Mouse (Mus musculus) adrenal gland, adult (tissue): ENCODE data around the gene Pim1.
"Not testable (repeated sequence)": the region's sequence is repeated elsewhere in the genome, so short reads cannot be mapped to it uniquely, and the experiment has no call there.

Experiments used
- DNase-seq, 2 experiments: peaks; one replicate each; pipeline ENCODE4 v3.0.0; 2022 to 2023; ENCODE audit warnings: low spot score in 1 of 2; ENCODE audit not compliant: inconsistent age in 2 of 2

The Pim1 gene

GRCm38 (mm10) chr17:29490713-29491581, at the start of gene Pim1:
Pim1 (plus strand) TSS chr17:29490753.
- no peak for DNase-seq

GRCm38 (mm10) chr17:29441562-29441961, 49.0 kb upstream of the Pim1 start:
- peak in 1 of 2 experiments; percentile 61 for DNase-seq

DNA sequence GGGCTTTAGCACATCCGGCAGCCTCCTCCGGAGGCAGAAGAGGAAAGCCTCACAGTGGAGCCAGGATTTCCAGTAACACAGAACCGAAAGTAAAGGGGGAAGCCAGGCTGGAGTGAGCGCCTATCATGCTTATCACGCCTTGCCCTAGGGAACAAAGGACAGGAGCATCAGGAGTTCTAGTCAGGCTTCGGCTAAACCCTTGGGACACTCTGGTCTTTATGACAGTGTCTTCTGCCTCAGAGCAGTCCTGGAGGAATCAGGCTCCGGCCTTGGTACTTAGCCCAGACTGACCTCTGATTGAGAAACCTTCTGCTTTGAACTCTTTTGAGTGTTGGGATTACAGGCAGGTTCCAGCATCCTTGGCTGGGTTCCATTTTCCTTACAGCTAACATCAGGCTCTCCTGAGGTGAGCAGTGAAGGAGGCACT, 48.4 kb upstream of the Pim1 start:
- peak; percentile 50 to 86 for DNase-seq

DNA sequence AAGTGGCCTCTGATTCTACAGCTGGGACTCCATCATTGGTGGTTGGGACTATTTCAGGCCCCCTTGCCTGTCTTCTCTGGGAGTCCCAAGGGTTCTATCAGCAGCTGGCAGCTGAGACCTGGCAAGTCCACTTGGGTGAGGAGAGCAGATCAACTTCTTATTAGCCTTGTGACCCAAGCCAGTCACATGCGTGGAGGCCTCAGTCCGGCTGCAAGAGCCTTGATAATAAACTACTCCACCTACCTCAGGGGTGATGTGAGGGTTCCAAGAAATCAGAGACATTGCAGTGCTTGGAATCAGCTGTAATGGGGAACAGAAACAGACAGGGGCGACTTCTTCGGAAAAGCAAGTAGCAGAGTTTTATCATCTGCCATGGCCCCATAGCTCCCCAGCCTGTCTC, 46.8 kb upstream of the Pim1 start:
- peak in 1 of 2 experiments; percentile 62 for DNase-seq

- peak; percentile 40 to 64 for DNase-seq
Measured at GRCm38 (mm10) chr17:29445072-29445471, 45.5 kb upstream of the Pim1 start.

DNA sequence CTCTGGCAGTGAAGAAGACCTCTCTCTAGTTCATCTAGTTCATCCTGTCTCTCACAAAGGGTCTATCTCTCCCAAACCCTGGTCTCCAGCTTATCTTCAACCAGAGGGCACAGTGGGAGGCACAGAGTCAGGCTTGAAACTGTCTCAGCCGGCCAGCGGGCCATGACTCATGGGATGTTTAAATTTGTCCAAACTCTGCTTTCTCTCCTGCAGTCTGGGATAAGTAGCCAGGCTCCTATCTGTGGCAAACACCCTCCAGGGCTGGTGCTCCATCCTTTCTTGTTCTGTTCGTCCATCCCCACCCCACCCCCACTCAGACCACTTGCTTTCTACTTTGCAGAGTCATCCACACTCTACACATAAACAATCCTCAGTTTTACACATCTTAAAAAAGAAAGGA, 43.2 kb upstream of the Pim1 start:
- peak in 1 of 2 experiments; percentile 63 for DNase-seq

GRCm38 (mm10) chr17:29448055-29448454, 42.5 kb upstream of the Pim1 start:
- no peak for DNase-seq

DNA sequence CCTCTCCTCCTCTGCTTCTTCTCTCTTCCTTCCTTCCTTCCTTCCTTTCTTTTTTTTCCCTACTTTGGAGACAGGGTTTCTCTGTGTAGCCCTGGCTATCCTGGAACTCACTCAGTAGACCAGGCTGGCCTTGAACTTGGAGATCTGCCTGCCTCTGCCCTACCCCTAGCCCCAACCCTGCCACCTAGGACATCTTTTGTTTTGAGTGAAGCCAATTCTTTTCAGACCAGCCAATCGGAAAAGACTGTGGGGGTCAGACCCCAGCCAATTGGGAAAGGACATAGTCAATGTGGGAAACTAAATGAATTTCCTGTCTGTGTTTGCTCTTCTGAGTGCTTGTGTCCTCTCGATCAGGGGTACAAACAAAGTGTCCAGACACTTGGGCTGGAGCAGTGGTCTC, 42.0 kb upstream of the Pim1 start:
- DNase-seq, result no peak

DNA sequence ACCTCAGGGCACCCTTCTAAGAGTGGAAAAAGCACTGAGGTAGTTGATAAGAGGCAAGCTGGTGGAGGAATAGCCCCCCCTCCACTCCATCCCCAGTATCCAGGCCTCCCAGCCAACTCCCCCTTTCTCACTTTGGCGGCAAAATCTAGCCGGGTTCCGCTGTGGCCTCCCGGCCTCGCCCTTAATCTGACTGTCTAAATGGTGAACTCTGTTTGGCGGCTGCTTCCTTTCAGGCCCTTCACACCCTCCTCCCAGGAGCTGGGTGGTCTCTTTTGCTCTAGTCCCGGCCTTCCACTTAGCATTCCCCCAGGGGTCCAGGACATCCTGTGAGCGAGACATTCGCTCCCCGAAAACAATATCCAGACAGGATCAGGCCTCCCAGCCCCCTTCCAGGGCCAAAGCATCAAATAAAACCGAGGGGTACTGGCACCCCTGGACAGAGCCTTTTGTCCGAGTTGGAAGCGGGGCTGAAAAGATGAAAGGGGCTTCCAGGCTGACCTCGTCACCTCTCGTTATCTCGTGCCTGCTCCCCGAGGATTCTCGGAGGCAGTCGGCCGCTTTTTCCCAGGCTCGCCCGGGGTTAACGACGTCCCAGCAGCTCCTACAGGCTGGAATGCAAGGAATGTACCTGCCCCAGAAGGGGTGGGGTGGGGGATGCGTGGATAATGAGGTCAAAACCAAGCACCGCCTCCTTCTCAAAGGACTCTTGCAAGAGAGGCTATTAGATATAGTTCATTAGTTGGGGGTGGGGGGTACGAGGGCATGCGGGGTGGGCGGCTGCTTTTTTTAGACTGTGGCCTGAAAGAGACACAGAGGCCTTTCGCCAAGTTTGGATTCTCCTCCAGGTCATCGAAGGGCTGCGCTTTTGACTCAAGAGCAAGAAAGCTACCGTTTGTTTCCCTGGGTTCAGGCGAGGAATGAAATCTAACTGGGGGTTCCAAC, 39.4 kb upstream of the Pim1 start:
- no peak for DNase-seq

DNA sequence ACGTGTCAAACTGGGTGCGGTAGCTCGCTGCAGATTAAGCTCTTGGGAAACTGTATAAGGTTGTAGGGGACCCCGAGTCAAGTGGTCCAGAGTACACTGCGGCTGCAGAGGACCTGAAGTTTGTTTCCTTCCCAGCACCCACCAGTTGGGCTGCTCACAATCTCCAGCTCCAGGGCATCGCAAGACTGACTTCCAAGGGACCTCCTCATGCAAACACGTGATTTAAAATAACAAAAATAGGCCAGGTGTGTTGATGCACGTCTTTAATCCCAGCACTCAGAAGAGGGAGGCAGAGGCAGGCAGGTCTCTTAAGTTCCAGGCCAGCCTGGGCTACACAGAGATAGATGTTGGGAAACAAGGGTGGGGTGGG, 38.7 kb upstream of the Pim1 start:
- DNase-seq, result no peak

DNA sequence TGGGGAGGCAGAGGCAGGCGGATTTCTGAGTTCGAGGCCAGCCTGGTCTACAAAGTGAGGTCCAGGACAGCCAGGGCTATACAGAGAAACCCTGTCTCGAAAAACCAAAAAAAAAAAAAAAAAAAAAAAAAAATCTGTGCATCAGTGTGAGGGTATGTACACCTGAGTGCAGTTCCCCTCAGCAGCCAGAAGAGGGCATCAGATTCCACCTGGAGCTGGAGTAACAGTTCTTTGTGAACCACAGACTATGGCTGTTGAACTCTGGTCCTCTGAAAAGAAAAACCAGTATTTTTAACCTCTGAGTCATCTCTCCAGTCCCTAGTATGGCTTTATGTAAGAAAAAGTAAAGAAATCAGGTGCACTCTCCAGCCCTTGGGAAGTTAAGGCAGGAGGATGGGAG, 36.4 kb upstream of the Pim1 start:
- DNase-seq, result not testable (repeated sequence)

GRCm38 (mm10) chr17:29455411-29456120, 35.0 kb upstream of the Pim1 start:
- peak in 1 of 2 experiments; percentile 35 for DNase-seq

- no peak for DNase-seq
Measured at GRCm38 (mm10) chr17:29456476-29456875, 34.1 kb upstream of the Pim1 start.

DNA sequence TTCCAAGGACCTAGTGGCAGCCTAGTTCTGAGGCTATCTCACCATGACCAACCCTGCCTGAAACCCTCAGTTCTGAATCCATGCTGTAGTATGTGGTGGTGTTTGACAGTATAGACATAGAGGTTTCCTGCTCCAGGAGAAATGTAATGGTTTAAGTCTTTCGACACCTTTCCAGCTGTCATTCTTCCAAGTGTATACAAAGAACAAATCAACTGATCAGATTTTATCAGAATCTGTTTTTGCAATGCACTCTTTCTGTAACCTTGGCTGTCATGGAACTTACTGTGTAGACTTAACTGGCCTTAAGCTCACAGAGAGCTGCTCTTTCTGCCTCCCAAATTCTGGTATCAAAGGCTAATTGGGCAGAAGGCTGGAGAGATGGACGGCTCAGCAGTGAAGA, 33.6 kb upstream of the Pim1 start:
- peak in 1 of 2 experiments; percentile 68 for DNase-seq

DNA sequence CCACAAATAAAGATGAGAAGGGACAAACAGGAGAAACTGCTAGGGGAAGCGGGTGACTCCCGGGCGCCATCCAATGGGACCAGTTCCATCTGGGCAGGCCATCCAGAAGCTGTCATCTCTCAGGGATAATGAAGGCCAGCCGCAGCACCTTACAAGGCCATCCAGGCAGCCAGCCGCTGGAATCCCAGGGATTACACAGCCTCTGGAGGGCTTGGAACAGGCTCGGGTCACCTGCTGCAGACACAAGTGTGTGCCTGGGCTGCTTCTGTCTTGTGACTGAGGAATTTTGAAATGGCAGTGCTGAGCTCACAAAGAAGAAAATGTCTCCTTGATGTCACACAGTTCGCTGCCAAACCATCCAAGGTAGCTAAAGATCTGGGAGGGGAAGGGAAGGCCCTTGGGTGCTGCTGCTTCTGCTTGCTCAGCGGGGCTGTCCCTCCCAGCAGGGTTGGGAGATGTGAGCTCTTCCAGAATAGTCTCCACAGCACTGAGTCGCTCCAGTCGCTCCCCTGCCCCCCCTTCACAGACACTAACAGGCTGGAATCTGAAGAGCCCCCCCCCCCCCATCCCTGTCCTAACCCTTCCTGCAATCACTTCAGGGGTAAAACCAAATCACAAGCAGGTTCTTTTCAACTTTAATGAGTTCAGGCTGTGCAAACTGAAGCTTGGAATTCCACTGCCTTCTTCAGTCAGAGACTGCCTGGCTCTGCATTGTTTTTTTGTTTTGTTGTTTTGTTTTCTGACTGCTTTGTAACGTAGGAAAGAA, 32.6 kb upstream of the Pim1 start:
- peak; percentile 78 to 91 for DNase-seq

DNA sequence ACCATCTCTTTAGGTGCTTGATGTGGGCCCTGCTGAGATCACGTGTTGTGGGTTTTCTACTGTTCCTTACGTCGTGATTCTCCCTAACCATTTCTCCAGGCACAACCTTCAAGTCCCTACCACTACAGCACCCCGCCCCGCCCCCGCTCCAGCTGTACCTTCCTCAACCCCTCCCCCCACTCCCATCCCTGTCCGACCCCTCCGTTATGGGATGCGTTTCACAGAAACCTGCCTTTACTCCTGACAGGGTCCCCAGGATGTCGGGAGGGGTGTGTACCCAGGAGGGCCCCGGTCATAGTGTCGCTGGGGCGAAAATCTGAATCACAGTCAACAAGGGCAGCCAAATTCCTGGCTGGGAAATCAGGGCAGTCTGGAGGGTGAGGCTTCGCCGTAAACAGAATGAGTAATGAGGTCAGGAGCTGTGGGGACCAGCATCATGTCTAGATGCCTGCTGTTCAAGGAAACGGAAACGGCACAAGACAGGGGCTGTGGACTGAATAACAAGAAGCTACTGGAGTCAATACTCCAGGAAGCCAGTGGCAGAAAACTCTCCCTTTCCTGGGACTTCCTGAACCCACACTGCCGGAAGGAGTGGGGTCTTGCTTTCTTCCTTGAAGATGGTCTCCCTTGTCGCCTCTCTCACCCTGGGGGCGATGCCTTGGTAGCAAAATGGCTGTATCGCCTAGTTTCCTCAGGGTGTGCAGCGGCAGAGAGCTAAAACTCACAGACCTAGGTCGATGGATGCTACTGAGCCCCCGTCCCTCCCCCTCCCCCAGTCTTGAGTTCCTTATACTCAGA, 31.0 kb upstream of the Pim1 start:
- DNase-seq, result peak; percentile 85 to 94

GRCm38 (mm10) chr17:29460119-29460505, 30.4 kb upstream of the Pim1 start:
- DNase-seq, result no peak

GRCm38 (mm10) chr17:29463627-29464026, 26.9 kb upstream of the Pim1 start:
- peak in 1 of 2 experiments; percentile 72 for DNase-seq

DNA sequence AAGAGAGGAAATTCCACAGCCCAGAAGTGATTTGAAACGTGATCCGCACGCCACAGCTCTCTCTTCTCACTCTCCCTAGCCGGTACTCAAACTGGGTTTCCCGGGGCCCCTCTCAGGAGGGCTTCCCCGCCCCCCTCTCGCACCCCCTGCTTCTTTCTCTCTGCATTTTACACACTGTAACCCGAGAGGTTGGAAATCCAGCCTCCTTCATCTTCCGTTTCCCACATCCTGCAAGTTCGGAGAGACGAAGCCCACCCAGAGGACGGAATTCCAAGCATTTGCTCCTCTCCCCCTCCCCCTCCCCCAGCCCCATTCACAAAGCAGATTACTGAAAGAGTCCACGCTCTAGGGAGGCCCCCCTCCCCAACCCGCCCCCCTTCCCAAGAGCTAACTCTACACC, 26.5 kb upstream of the Pim1 start:
- DNase-seq, result no peak
